Mouse (Mus musculus) stomach, postnatal 0 days (tissue): Measurements from ENCODE around the gene Ltbr.

ENCODE experiments used
- CTCF ChIP-seq: IDR thresholded peaks from 2 replicates; pipeline ENCODE4 v1.5.1; 2016; ENCODE audit warnings: antibody characterized with exemption, low read depth, mild to moderate bottlenecking, moderate library complexity
- EP300 ChIP-seq: optimal IDR thresholded peaks from 2 replicates; pipeline ENCODE3; 2016; ENCODE audit warnings: antibody characterized with exemption

GRCm38 (mm10) chr6:125264219-125264618, 49.5 kb downstream of the Ltbr start:
- TF ChIP-seq CTCF = no peak
- no peak for TF ChIP-seq EP300
